Mouse (Mus musculus): Measurements from ENCODE around the gene Arrdc2. TPM values are rescaled to one million over a fixed set of nuclear protein-coding genes. Genes with fewer than 3 reads are reported as not detected.
A peak's percentile ranks its signal among the peaks of the same experiment; 100 is the strongest.

Gene Arrdc2
- total and polyA plus RNA-seq, 2 experiments: 25.7 to 33.8 TPM

GRCm38 (mm10) chr8:70863956-70864711 is 24.6 kb upstream of the Arrdc2 start:
- Histone ChIP-seq H3K36me3 (ENCODE audit: control insufficient read depth, insufficient read depth, low read length) (no peaks in the 10 kb centered on the region), H3K4me3 (ENCODE audit: insufficient read depth, low read depth, low read length) (peak overlapping the region; percentile 27; the same call in 1 of the 2 replicates), H3K4me1 (ENCODE audit: control insufficient read depth, insufficient read depth, low read length) (peaks cover 8% of the 10 kb centered on the region; the same call in 1 of the 2 replicates), H3K79me2 (ENCODE audit: control insufficient read depth, insufficient read depth, low read length) (no peaks in the 10 kb centered on the region), H3K27ac (replicated peaks; ENCODE audit: insufficient read depth, low read depth, low read length) (no peak overlapping the region), H3K27me3 (ENCODE audit: control insufficient read depth, insufficient read depth, low read length) (peaks cover 15% of the 10 kb centered on the region), H3K9ac (ENCODE audit: low read depth, low read length) (no peak overlapping the region)
- WGBS: under 1% methylated on average over 45 of the region's 46 CpGs
- TF ChIP-seq POLR2A (IDR thresholded peaks at IDR 0.05; ENCODE audit: extremely low read depth, insufficient read depth, low read length) (no peak), CTCF (IDR thresholded peaks at IDR 0.05; ENCODE audit: low read depth, low read length) (no peak)
- DNase-seq (ENCODE audit: extremely low read depth, low read depth, low spot score): no peak

DNA sequence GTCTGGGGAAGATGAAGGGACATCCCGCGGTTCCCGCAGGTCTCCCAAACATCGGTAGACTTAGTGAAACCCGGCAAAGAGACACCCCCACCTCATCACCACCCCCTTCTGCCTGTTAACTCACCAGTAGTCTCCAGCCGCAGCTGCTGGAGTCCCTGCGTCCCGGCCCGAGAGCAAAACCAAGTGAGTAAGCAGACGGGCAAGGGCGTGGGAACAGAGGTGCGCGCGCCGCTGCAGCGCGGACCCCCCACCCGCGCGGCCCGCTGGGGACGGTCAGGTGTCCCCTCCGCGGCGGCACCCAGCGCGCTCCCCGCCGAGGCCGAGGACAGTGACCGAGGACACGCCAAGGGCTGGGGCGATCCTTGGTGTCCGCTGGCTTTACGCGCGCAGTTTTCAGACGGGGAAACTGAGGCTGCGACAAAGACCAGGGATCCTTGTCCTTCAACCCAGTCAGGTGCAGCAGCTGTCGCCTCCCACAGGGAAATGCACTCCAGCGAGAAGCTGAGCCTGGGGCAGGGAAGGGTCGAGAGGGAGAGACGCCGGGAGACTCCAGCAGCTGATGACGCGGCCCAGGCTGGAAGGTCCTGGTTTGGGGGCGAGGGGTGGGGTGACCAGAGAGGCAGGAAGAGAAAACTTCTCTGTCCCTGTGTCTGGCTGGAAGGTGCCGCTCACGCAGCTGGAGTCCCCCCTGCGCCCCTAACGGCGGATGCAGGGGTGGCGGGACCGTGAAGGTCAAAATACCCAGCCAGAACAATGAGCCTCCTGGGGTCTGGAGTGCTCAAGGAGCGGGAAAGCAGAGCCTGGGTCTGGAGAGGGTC is 23.5 kb upstream of the Arrdc2 start, which contains the start of gene Kcnn1:
Kcnn1 (minus strand) TSS at position 435 of the 818 bp plus-strand sequence.
- no peaks in the 10 kb centered on the region for H3K36me3 ChIP-seq (ENCODE audit: control insufficient read depth, insufficient read depth, low read length)
- peaks cover 15% of the 10 kb centered on the region for H3K27me3 ChIP-seq (ENCODE audit: control insufficient read depth, insufficient read depth, low read length)
- H3K27ac ChIP-seq (replicated peaks; ENCODE audit: insufficient read depth, low read depth, low read length): no peak within 1 kb of the TSS
- 4% methylated on average over 55 of the region's 55 CpGs for WGBS
- DNase-seq (ENCODE audit: extremely low read depth, low read depth, low spot score): no peak
- H3K4me1 ChIP-seq (ENCODE audit: control insufficient read depth, insufficient read depth, low read length): peaks cover 8% of the 10 kb centered on the region; the same call in 1 of the 2 replicates
- TF ChIP-seq POLR2A (IDR thresholded peaks at IDR 0.05; ENCODE audit: extremely low read depth, insufficient read depth, low read length): no peak
- no peak for TF ChIP-seq CTCF (IDR thresholded peaks at IDR 0.05; ENCODE audit: low read depth, low read length)
- peak within 1 kb of the TSS; percentile 27; the same call in 1 of the 2 replicates for H3K4me3 ChIP-seq (ENCODE audit: insufficient read depth, low read depth, low read length)
- H3K79me2 ChIP-seq (ENCODE audit: control insufficient read depth, insufficient read depth, low read length): no peaks in the 10 kb centered on the region
- H3K9ac ChIP-seq (ENCODE audit: low read depth, low read length): no peak within 1 kb of the TSS

- H3K9ac ChIP-seq (ENCODE audit: low read depth, low read length): no peak overlapping the region
- peaks cover 6% of the 10 kb centered on the region for H3K27me3 ChIP-seq (ENCODE audit: control insufficient read depth, insufficient read depth, low read length)
- DNase-seq (ENCODE audit: extremely low read depth, low read depth, low spot score): no peak
- H3K36me3 ChIP-seq (ENCODE audit: control insufficient read depth, insufficient read depth, low read length): no peaks in the 10 kb centered on the region
- WGBS: 64% methylated on average over 4 of the region's 4 CpGs
- no peak overlapping the region for H3K27ac ChIP-seq (replicated peaks; ENCODE audit: insufficient read depth, low read depth, low read length)
- no peak overlapping the region for H3K4me3 ChIP-seq (ENCODE audit: insufficient read depth, low read depth, low read length)
- no peaks in the 10 kb centered on the region; the same call in 1 of the 2 replicates for H3K4me1 ChIP-seq (ENCODE audit: control insufficient read depth, insufficient read depth, low read length)
- TF ChIP-seq CTCF (IDR thresholded peaks at IDR 0.05; ENCODE audit: low read depth, low read length) (no peak), POLR2A (IDR thresholded peaks at IDR 0.05; ENCODE audit: extremely low read depth, insufficient read depth, low read length) (no peak)
- no peaks in the 10 kb centered on the region for H3K79me2 ChIP-seq (ENCODE audit: control insufficient read depth, insufficient read depth, low read length)
Measured at GRCm38 (mm10) chr8:70857516-70857915, 18.0 kb upstream of the Arrdc2 start.

- Histone ChIP-seq H3K27me3 (ENCODE audit: control insufficient read depth, insufficient read depth, low read length) (no peaks in the 10 kb centered on the region), H3K4me1 (ENCODE audit: control insufficient read depth, insufficient read depth, low read length) (no peaks in the 10 kb centered on the region; the same call in 1 of the 2 replicates), H3K36me3 (ENCODE audit: control insufficient read depth, insufficient read depth, low read length) (no peaks in the 10 kb centered on the region), H3K9ac (ENCODE audit: low read depth, low read length) (peak overlapping the region; percentile 70), H3K4me3 (ENCODE audit: insufficient read depth, low read depth, low read length) (peak overlapping the region; percentile 61), H3K27ac (replicated peaks; ENCODE audit: insufficient read depth, low read depth, low read length) (no peak overlapping the region), H3K79me2 (ENCODE audit: control insufficient read depth, insufficient read depth, low read length) (no peaks in the 10 kb centered on the region)
- no peak for TF ChIP-seq CTCF (IDR thresholded peaks at IDR 0.05; ENCODE audit: low read depth, low read length)
- TF ChIP-seq POLR2A (IDR thresholded peaks at IDR 0.05; ENCODE audit: extremely low read depth, insufficient read depth, low read length): no peak
- WGBS: 6% methylated on average over 33 of the region's 33 CpGs
- DNase-seq (ENCODE audit: extremely low read depth, low read depth, low spot score): peak; percentile 55
Measured at GRCm38 (mm10) chr8:70856541-70857197, 17.1 kb upstream of the Arrdc2 start.

DNA sequence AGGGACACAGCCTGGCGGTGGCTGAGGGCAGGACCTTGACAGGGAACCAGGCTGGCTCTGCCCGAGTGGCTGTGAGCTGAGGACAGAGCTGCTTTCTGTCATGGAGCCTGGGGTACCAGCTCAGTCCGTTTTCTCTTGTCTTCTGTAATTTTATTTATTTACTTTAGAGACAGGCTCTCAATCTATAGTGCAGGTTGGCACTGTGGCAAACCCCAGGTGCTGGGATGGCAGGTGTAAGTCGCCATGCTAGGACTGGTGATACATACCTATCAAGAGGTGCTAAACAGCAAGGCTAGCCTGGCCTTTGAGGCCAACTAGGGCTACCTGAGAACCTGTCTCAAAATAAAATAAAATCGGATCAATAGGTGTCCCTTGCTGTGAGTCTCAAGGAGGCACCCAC is 16.5 kb upstream of the Arrdc2 start:
- no peak overlapping the region for H3K4me3 ChIP-seq (ENCODE audit: insufficient read depth, low read depth, low read length)
- no peak for DNase-seq (ENCODE audit: extremely low read depth, low read depth, low spot score)
- no peaks in the 10 kb centered on the region for H3K27me3 ChIP-seq (ENCODE audit: control insufficient read depth, insufficient read depth, low read length)

More for the DNA sequence above, 16.5 kb upstream of the Arrdc2 start:
- H3K4me1 ChIP-seq (ENCODE audit: control insufficient read depth, insufficient read depth, low read length): no peaks in the 10 kb centered on the region; the same call in 1 of the 2 replicates
- TF ChIP-seq POLR2A (IDR thresholded peaks at IDR 0.05; ENCODE audit: extremely low read depth, insufficient read depth, low read length) (no peak), CTCF (IDR thresholded peaks at IDR 0.05; ENCODE audit: low read depth, low read length) (no peak)
- no peaks in the 10 kb centered on the region for H3K79me2 ChIP-seq (ENCODE audit: control insufficient read depth, insufficient read depth, low read length)
- no peak overlapping the region for H3K27ac ChIP-seq (replicated peaks; ENCODE audit: insufficient read depth, low read depth, low read length)
- H3K36me3 ChIP-seq (ENCODE audit: control insufficient read depth, insufficient read depth, low read length): no peaks in the 10 kb centered on the region
- WGBS: 73% methylated on average over 5 of the region's 5 CpGs
- no peak overlapping the region for H3K9ac ChIP-seq (ENCODE audit: low read depth, low read length)

Measured in liver, adult 2 months (tissue).